Mouse (Mus musculus): ENCODE data around the gene Sos2.
"Not testable (repeated sequence)": the region's sequence is repeated elsewhere in the genome, so short reads cannot be mapped to it uniquely, and the experiment has no call there.

- TF ChIP-seq POLR2A (IDR thresholded peaks at IDR 0.05; ENCODE audit: borderline replicate concordance, extremely low read depth, low read depth, low read length); CTCF (IDR thresholded peaks at IDR 0.05; ENCODE audit: insufficient read depth, low read length): not testable (repeated sequence)
Measured at GRCm38 (mm10) chr12:69561006-69561405, 120.6 kb downstream of the Sos2 start.
